Mouse (Mus musculus): ENCODE measurements around the gene Rcvrn. TPM values are rescaled to one million over a fixed set of nuclear protein-coding genes. Genes with fewer than 3 reads are reported as not detected.
A peak's percentile ranks its signal among the peaks of the same experiment; 100 is the strongest.

Gene Rcvrn
- total and polyA plus RNA-seq, 2 experiments from 2014 or later: not detected

DNA sequence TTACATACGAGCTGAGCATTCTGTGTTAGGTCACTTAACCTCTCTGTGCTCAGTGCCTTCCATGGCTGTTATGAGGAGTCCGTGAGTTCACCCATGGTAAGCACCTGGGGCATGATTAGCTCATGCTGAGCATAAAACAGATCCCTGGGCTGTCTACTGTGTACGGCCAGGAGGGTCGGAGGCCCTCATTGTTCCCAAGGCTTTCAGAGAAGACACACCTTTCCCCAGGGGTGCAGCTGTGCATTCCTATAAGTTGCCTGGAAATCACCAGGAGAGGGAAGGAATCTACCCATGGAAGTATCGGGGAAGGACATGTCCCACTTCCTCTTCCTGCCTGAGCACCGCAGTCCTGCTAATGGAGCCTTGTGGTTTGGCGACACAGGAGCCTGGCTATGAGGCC lies 38.8 kb upstream of the Rcvrn start:
- Histone ChIP-seq H3K9ac (replicated peaks; ENCODE audit: low read depth, low read length) (no peak overlapping the region), H3K9me3 (replicated peaks; ENCODE audit: control insufficient read depth, low read length) (no peaks in the 10 kb centered on the region), H3K4me3 (ENCODE audit: low read depth, low read length) (no peak overlapping the region), H3K4me2 (ENCODE audit: low read depth, low read length) (no peak overlapping the region), H3K27me3 (ENCODE audit: control insufficient read depth, insufficient read depth, low read length) (no peaks in the 10 kb centered on the region), H3K4me1 (ENCODE audit: control insufficient read depth, insufficient read depth) (no peaks in the 10 kb centered on the region; the same call in 1 of the 2 replicates), H3K27ac (ENCODE audit: low read depth) (no peak overlapping the region), H3K36me3 (replicated peaks; ENCODE audit: control insufficient read depth, insufficient read depth, low read length) (no peaks in the 10 kb centered on the region)
- no peak for DNase-seq (ENCODE audit: low spot score)
- no peak for ATAC-seq (ENCODE audit: insufficient read depth, low read depth)
- TF ChIP-seq CTCF (IDR thresholded peaks at IDR 0.05; ENCODE audit: low read depth): no peak
- TF ChIP-seq EP300 (IDR thresholded peaks at IDR 0.05; ENCODE audit: low read depth): no peak
- whole genome bisulfite sequencing: 83% methylated on average over 7 of the region's 7 CpGs

DNA sequence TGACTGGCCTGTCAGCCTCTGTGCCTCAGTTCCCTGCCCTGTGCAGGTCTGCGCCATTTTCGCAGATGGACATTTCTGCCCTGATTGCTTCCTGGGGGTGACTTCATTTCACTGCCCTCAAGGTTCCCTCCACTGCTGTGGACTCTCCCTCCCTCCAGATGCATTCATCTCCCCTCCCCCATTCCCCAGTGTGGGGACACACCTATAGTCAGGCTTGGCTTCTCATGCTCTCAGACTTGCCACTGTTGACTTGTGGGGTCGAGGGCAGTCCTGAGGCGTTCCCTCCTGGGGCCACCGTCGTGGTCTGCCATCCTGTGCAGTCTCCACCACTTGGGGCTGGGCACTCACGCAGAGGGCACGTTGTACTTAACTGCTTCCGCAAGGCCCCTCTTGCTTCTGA lies 38.3 kb upstream of the Rcvrn start:
- Histone ChIP-seq H3K4me1 (ENCODE audit: control insufficient read depth, insufficient read depth) (no peaks in the 10 kb centered on the region; the same call in 1 of the 2 replicates), H3K9me3 (replicated peaks; ENCODE audit: control insufficient read depth, low read length) (no peaks in the 10 kb centered on the region), H3K27ac (ENCODE audit: low read depth) (no peak overlapping the region), H3K36me3 (replicated peaks; ENCODE audit: control insufficient read depth, insufficient read depth, low read length) (no peaks in the 10 kb centered on the region), H3K27me3 (ENCODE audit: control insufficient read depth, insufficient read depth, low read length) (no peaks in the 10 kb centered on the region), H3K4me3 (ENCODE audit: low read depth, low read length) (no peak overlapping the region), H3K9ac (replicated peaks; ENCODE audit: low read depth, low read length) (no peak overlapping the region), H3K4me2 (ENCODE audit: low read depth, low read length) (no peak overlapping the region)
- 88% methylated on average over 9 of the region's 9 CpGs for WGBS
- ATAC-seq (ENCODE audit: insufficient read depth, low read depth) (no peak), DNase-seq (ENCODE audit: low spot score) (no peak)
- no peak for TF ChIP-seq EP300 (IDR thresholded peaks at IDR 0.05; ENCODE audit: low read depth)
- no peak for TF ChIP-seq CTCF (IDR thresholded peaks at IDR 0.05; ENCODE audit: low read depth)

DNA sequence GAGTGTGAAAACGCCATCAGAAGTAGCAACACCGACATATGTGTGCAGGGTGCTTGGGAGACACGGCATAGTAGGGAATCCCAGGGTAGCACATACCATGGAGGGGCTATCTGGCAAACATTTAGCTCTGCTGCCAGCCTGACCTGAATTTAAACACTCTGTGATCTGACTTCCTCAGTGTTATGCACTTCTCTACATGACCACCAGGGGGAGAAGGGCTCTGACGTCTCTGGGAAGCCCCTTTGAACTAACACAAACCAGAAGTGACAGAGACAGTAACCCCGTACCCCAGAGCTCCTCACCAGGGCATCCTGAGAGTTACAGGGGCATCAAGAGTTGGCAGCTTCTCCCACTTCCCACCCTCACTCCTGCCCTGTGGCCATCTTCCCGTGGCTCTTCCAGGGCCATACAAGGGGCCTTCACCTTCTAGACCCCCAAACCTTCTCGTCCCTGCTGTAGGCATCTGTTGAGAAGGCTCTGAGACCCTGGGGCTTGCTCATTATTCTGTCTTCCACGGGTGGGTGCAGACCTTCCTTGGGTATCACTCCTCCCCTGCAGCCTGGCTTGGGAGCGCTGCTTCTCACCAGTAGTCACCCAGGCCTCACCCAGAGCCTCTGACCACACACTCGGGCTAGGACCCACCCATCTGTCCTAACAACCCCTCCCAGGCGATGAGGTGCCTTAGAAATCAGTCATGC lies 37.3 kb upstream of the Rcvrn start:
- Histone ChIP-seq H3K4me3 (ENCODE audit: low read depth, low read length) (no peak overlapping the region), H3K4me2 (ENCODE audit: low read depth, low read length) (no peak overlapping the region), H3K36me3 (replicated peaks; ENCODE audit: control insufficient read depth, insufficient read depth, low read length) (no peaks in the 10 kb centered on the region; the same call in 1 of the 2 replicates), H3K9ac (replicated peaks; ENCODE audit: low read depth, low read length) (0 out of 2 replicates have a peak overlapping the region, but pooled peaks have one; percentile 5), H3K9me3 (replicated peaks; ENCODE audit: control insufficient read depth, low read length) (no peaks in the 10 kb centered on the region), H3K27me3 (ENCODE audit: control insufficient read depth, insufficient read depth, low read length) (no peaks in the 10 kb centered on the region), H3K27ac (ENCODE audit: low read depth) (no peak overlapping the region), H3K4me1 (ENCODE audit: control insufficient read depth, insufficient read depth) (no peaks in the 10 kb centered on the region)
- WGBS: 43% methylated on average over 11 of the region's 11 CpGs
- DNase-seq (ENCODE audit: low spot score): peak; percentile 65
- TF ChIP-seq CTCF (IDR thresholded peaks at IDR 0.05; ENCODE audit: low read depth) (peak; percentile 90), EP300 (IDR thresholded peaks at IDR 0.05; ENCODE audit: low read depth) (no peak)
- peak; percentile 66 for ATAC-seq (ENCODE audit: insufficient read depth, low read depth)

DNA sequence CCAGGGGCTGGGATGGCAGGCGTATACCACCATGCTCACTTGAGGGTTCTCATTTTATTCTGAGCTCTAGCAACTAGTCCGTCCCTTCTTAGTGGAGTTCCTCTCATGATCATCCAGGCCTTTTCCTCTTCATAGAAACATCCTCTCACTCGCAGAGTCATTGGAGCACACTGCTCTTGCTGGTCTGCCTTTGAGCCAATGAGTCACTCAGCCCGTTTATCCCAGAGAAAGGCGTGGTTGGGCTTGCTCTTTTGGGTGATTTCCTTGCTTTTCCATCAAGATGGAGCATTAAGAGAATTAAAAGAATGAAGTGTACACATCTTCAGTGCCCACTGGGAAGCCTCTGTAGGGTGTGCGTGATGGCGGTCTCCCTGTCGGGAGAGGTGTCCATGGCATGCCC lies 33.7 kb upstream of the Rcvrn start:
- no peak for TF ChIP-seq CTCF (IDR thresholded peaks at IDR 0.05; ENCODE audit: low read depth)
- TF ChIP-seq EP300 (IDR thresholded peaks at IDR 0.05; ENCODE audit: low read depth): no peak
- DNase-seq (ENCODE audit: low spot score) (no peak), ATAC-seq (ENCODE audit: insufficient read depth, low read depth) (no peak)
- Histone ChIP-seq H3K4me1 (ENCODE audit: control insufficient read depth, insufficient read depth) (0 out of 2 replicates have a peak, but pooled peaks cover 13% of the 10 kb centered on the region), H3K4me2 (ENCODE audit: low read depth, low read length) (no peak overlapping the region), H3K4me3 (ENCODE audit: low read depth, low read length) (no peak overlapping the region), H3K27ac (ENCODE audit: low read depth) (no peak overlapping the region), H3K36me3 (replicated peaks; ENCODE audit: control insufficient read depth, insufficient read depth, low read length) (no peaks in the 10 kb centered on the region; the same call in none of the 2 replicates), H3K9ac (replicated peaks; ENCODE audit: low read depth, low read length) (no peak overlapping the region), H3K27me3 (ENCODE audit: control insufficient read depth, insufficient read depth, low read length) (no peaks in the 10 kb centered on the region), H3K9me3 (replicated peaks; ENCODE audit: control insufficient read depth, low read length) (no peaks in the 10 kb centered on the region)
- 89% methylated on average over 8 of the region's 8 CpGs for WGBS

DNA sequence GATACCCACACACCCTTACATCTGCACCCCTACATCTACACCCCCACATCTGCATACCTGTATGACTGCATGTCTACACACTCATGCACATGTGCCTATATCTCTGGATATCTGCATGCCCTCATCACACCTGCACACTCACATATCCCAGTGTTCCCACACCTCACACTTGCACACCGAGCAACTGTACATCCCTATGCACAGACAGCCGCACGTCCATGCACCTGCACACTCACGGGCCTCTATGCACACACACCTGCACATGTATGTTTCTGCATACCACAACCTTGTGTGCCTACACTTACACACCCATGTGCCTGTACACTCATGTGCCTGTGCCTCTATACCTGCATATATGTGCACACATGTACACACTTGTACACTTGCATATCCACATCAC lies 31.7 kb upstream of the Rcvrn start:
- ATAC-seq (ENCODE audit: insufficient read depth, low read depth): no peak

More for the DNA sequence above, 31.7 kb upstream of the Rcvrn start:
- Histone ChIP-seq H3K4me1 (ENCODE audit: control insufficient read depth, insufficient read depth) (peaks cover 28% of the 10 kb centered on the region), H3K27ac (ENCODE audit: low read depth) (no peak overlapping the region), H3K9ac (replicated peaks; ENCODE audit: low read depth, low read length) (no peak overlapping the region), H3K36me3 (replicated peaks; ENCODE audit: control insufficient read depth, insufficient read depth, low read length) (no peaks in the 10 kb centered on the region; the same call in none of the 2 replicates), H3K4me2 (ENCODE audit: low read depth, low read length) (no peak overlapping the region), H3K27me3 (ENCODE audit: control insufficient read depth, insufficient read depth, low read length) (no peaks in the 10 kb centered on the region), H3K9me3 (replicated peaks; ENCODE audit: control insufficient read depth, low read length) (no peaks in the 10 kb centered on the region), H3K4me3 (ENCODE audit: low read depth, low read length) (no peak overlapping the region)
- no peak for DNase-seq (ENCODE audit: low spot score)
- TF ChIP-seq EP300 (IDR thresholded peaks at IDR 0.05; ENCODE audit: low read depth): no peak
- no peak for TF ChIP-seq CTCF (IDR thresholded peaks at IDR 0.05; ENCODE audit: low read depth)
- WGBS: 91% methylated on average over 4 of the region's 4 CpGs
